Mouse (Mus musculus): ENCODE data around the gene Cyp3a13. TPM values are rescaled to one million over a fixed set of nuclear protein-coding genes. Genes with fewer than 3 reads are reported as not detected.

Gene Cyp3a13
- not detected for polyA plus RNA-seq (2017; shearing (Covaris generic))

DNA sequence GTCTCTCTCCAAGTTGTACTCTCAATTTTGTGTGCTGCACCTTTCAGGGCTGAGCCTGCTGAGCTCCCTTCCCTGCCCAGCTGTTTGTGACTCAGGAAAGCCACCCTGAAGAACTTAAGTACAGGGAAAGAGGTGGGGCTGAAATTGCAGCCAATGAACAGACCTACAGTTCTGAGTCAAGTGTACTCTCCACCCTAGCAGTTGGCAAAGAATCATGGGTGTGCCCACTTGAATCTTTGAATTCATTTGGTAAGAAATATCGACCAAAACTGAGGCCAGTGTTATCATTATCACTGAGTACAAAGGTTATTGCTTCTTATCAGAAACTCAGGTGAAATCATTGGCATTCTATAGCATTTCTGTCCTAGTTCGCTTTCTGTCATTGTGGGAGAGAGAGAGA lies at the start of gene Cyp3a13:
Gene Cyp3a13 (minus strand): TSS at position 88 of the 400 bp plus-strand sequence.

DNA sequence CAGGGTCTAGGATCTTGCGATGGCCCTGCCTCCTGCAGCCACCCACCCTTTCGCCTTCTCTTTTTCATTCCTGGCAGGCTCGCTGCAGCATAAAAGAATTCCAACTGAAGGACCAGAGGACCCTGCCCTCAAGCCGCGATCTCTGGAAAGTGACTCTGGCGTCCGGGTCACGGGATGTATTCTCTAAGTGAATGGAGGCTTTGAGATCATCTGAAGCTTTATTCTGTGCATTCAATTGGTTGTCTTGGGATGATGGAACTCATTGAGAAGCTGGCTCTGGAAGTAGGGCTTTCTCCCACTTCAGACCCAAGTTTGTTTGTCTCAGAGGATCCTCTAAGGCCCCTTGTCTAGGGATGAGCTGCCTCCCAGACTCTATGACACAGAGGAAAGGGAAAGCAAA lies 41.5 kb upstream of the Cyp3a13 start, which contains the start of gene Gjc3:
Gene Gjc3 (minus strand): TSS at position 154 of the 400 bp plus-strand sequence.

GRCm38 (mm10) chr5:137871644-137872380 lies 49.6 kb downstream of the Cyp3a13 start, which contains the start of gene Pilrb2:
Gene Pilrb2, minus strand, starts transcription at chr5:137871815.

GRCm38 (mm10) chr5:137857960-137858710 lies 63.3 kb downstream of the Cyp3a13 start, which contains the start of gene Pilrb1:
Gene Pilrb1, minus strand, starts transcription at chr5:137858106.

Other genes with a start within 250 kb of the Cyp3a13 start
- gene Agfg2, start 236.9 kb downstream of the Cyp3a13 start, polyA plus RNA-seq (2017; shearing (Covaris generic)): 28.0 TPM
- 1.9 TPM for gene Nyap1, start 180.0 kb downstream of the Cyp3a13 start, polyA plus RNA-seq (2017; shearing (Covaris generic))
- gene Tsc22d4, start 175.9 kb downstream of the Cyp3a13 start, polyA plus RNA-seq (2017; shearing (Covaris generic)): 387 TPM
- gene Ppp1r35, start 142.8 kb downstream of the Cyp3a13 start, polyA plus RNA-seq (2017; shearing (Covaris generic)): 122 TPM
- gene Mepce, start 134.0 kb downstream of the Cyp3a13 start, polyA plus RNA-seq (2017; shearing (Covaris generic)): 40.7 TPM
- gene Zcwpw1, start 133.8 kb downstream of the Cyp3a13 start, polyA plus RNA-seq (2017; shearing (Covaris generic)): 13.9 TPM
- 1.4 TPM for gene Pilra, start 85.3 kb downstream of the Cyp3a13 start, polyA plus RNA-seq (2017; shearing (Covaris generic))
- gene Pilrb1, start 63.5 kb downstream of the Cyp3a13 start, polyA plus RNA-seq (2017; shearing (Covaris generic)): 2.1 TPM
- 0.65 TPM for gene Pilrb2, start 49.8 kb downstream of the Cyp3a13 start, polyA plus RNA-seq (2017; shearing (Covaris generic))
- gene Gjc3, start 41.5 kb upstream of the Cyp3a13 start, polyA plus RNA-seq (2017; shearing (Covaris generic)): not detected
- not detected for gene Azgp1, start 59.9 kb upstream of the Cyp3a13 start, polyA plus RNA-seq (2017; shearing (Covaris generic))
- not detected for gene Smok3a, start 99.6 kb upstream of the Cyp3a13 start, polyA plus RNA-seq (2017; shearing (Covaris generic))
- gene Smok3b, start 99.8 kb upstream of the Cyp3a13 start, polyA plus RNA-seq (2017; shearing (Covaris generic)): 0.17 TPM
- not detected for gene Smok3c, start 131.6 kb upstream of the Cyp3a13 start, polyA plus RNA-seq (2017; shearing (Covaris generic))
- 16.0 TPM for gene Zkscan1, start 163.5 kb upstream of the Cyp3a13 start, polyA plus RNA-seq (2017; shearing (Covaris generic))
- 23.6 TPM for gene Zscan21, start 195.3 kb upstream of the Cyp3a13 start, polyA plus RNA-seq (2017; shearing (Covaris generic))
- 20.1 TPM for gene Zfp113, start 234.1 kb upstream of the Cyp3a13 start, polyA plus RNA-seq (2017; shearing (Covaris generic))
- 208 TPM for gene Cops6, start 239.5 kb upstream of the Cyp3a13 start, polyA plus RNA-seq (2017; shearing (Covaris generic))

Measured in CD4-positive, CD25-positive, alpha-beta regulatory T cell (primary cell).